Mouse (Mus musculus) brown adipose tissue, adult 24 weeks (tissue): ENCODE measurements around the gene Tas1r1. TPM values are rescaled to one million over a fixed set of nuclear protein-coding genes. Genes with fewer than 3 reads are reported as not detected.
A peak's percentile ranks its signal among the peaks of the same experiment; 100 is the strongest.

ENCODE experiments used
- H3K27ac ChIP-seq: fragments of 200-500 bp; replicated peaks from 2 replicates; pipeline ENCODE4 v1.5.1; 2012; ENCODE audit warnings: low read depth, mild to moderate bottlenecking, low read length
- H3K4me1 ChIP-seq: fragments of 200-500 bp; 2 replicates; pipeline ENCODE4 v1.6.1; 2012; ENCODE audit warnings: low read length, mixed read lengths; ENCODE audit not compliant: control insufficient read depth, insufficient read depth, insufficient read length
- H3K4me3 ChIP-seq: fragments of 200-500 bp; 2 replicates; pipeline ENCODE4 v1.5.1; 2012; ENCODE audit warnings: low read depth, mild to moderate bottlenecking, low read length, moderate library complexity; ENCODE audit not compliant: insufficient read depth
- polyA plus RNA-seq: library from polyadenylated mRNA; stranded (reverse); fragments of >200 nt; gene quantifications from 2 replicates; pipeline ENCODE4 v1.2.4, GENCODE M21; 2012; ENCODE audit not compliant: missing spikeins, insufficient read depth, insufficient read length

The Tas1r1 gene
- polyA plus RNA-seq, 1 experiment = not detected

DNA sequence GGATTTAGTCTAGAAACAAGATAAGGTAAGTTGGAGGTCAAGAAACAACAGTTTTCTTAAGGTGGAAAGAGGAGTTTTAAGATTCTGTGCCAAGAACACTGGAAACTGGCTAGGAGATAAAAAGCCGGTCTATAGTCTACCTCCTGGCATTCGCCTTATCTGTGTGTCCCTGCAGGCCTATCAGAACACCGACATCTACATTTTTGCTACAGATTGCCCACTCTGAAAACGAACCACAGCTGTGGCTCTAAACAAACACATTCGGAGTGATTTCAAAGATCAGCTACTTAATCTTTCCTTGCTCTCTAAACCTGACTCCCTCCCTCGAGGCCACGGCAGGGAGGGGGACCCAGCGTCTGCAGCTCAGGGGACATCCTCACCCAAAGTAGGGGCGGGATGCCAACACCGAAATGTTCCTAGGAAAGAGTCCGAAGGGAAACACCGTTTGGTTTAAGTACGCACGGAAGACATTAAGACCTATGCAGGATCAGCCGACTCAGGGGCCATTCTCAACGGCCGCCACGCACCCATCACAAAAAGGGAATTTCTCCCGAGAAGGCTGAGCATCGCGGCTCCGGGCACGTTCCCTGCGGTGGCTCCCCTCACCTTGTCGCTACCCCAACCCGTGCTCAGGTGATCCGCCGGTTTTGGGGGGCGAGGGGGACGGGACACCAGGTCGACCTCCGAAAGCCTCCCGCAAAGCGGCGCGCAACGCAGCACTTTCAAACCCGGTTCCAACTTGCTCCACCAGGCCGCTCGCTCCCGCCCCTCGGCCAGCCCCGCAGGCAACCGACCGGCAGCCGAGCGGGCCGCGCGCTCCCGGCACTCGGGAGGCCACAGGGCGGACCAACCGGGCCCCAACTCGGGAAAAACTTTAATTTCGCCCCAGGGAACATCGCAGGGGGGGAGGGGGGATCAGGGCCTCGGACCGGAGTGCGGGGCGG, 43.9 kb downstream of the Tas1r1 start:
- H3K27ac ChIP-seq = no peak overlapping the region
- H3K4me1 ChIP-seq = peaks cover 3% of the 10 kb centered on the region; the same call in 1 of the 2 replicates
- H3K4me3 ChIP-seq = peak overlapping the region; percentile 72

DNA sequence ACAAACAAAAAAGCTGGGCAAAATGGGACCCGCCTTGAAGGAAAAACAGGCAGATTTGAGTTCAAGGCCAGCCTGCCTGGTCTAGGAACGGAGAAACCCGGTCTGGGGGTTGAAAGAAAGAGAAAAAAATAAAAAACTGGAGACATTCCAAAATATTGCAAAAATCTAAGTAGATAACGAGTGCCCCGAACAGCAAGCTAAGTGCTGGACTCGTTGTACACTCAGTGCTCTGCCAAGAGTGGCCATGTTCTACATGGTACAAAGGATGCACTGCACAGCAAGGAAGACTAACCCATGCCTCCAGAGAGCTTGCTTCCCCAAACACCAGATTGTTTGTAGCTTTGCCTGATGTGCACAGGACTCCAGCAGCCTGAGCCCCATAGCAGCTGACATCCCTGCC, 45.3 kb downstream of the Tas1r1 start:
- Histone ChIP-seq H3K4me3 (0 out of 2 replicates have a peak overlapping the region, but pooled peaks have one; percentile 5), H3K4me1 (peaks cover 4% of the 10 kb centered on the region; the same call in 1 of the 2 replicates), H3K27ac (no peak overlapping the region)

DNA sequence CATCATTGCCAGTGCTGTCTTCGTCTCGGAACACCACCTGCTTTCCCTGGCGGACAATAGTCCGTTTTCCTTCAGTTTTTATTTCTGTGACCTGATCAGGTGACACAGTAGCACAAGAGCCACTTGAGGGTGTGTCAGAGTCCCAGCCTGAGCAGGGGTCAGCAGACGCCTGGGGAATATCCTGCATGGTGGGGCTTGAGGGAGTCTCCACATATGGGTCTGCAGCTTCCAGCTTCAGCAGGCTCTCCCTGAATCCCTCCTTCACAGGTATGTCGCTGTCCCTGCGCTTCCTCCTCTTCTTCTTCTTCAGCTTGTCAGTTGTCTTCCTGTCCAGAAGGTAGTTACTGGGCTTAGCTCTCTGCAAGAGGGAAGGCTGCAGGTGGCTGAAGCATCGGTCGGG, 46.3 kb downstream of the Tas1r1 start:
- Histone ChIP-seq H3K4me1 (peaks cover 7% of the 10 kb centered on the region; the same call in 1 of the 2 replicates), H3K4me3 (no peak overlapping the region)

GRCm38 (mm10) chr4:151989110-151989488, 49.3 kb downstream of the Tas1r1 start:
- peak overlapping the region; percentile 99 for H3K4me3 ChIP-seq
- 0 out of 2 replicates have a peak overlapping the region, but pooled peaks have one; percentile 0 for H3K27ac ChIP-seq

More for the DNA sequence above, 46.3 kb downstream of the Tas1r1 start:
- no peak overlapping the region for H3K27ac ChIP-seq

DNA sequence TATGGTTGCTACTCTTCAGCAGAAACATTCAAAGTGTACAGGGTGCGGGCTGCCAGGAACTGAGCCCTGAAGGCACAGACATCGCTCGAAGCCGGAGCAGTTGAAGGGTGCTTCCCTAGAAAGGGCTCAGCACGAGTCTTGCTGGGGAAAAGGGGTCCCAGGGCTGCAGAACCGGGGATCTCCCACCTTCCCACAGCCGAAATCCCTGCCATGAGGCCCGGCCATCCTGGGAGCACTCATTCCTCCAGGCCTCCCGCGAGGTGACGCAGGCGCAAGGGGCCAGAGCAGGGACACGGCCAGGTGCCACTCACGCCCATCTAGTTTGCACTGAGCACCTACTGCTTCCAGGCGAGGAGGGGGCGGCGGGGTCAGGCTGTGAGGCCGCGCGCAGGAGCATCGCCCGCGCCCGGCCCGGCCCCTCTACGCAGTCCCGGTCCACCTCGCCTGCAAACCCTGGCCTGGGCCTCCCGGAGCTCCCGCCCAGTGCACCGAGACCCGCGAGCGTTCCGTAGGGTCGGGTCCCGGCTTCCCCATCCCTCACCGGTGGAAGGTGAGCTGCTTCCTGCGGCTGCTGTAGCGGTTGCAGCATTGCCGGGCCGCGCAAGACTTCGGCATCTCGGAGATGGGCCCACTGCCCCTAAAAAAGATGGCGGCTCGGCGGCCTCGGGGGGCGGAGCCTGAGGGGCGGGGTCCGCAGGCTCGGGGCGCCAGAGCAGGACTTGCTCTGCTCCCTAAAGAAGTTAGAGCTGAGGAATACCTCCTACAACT, 49.8 kb downstream of the Tas1r1 start, which contains the start of gene Thap3:
Gene Thap3 (minus strand): TSS at position 656 of the 768 bp plus-strand sequence.
- peak within 1 kb of the TSS; percentile 99 for H3K4me3 ChIP-seq
- 0 out of 2 replicates have a peak within 1 kb of the TSS, but pooled peaks have one; percentile 44 for H3K27ac ChIP-seq
- H3K4me1 ChIP-seq = peaks cover 5% of the 10 kb centered on the region; the same call in 1 of the 2 replicates

More at GRCm38 (mm10) chr4:151989110-151989488, 49.3 kb downstream of the Tas1r1 start:
- H3K4me1 ChIP-seq = peaks cover 5% of the 10 kb centered on the region; the same call in 1 of the 2 replicates

DNA sequence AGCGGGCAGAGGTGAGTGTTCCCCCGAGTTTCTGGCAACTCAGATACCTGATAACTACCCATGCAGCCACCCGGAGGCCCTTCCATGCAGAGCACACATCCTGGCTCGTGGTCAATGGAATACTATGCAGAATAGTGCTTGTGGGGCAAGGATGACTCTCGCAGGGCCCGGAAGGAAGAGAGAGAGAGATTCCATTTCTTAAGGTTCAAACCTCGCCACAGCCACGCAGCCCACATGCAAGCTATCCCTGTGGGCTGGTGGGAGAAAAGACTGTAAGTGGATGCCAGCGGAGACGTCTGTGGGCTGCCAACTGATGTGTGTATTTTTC, 50.4 kb downstream of the Tas1r1 start:
- no peak overlapping the region for H3K27ac ChIP-seq
- H3K4me1 ChIP-seq = peaks cover 5% of the 10 kb centered on the region; the same call in 1 of the 2 replicates
- H3K4me3 ChIP-seq = peak overlapping the region; percentile 99

DNA sequence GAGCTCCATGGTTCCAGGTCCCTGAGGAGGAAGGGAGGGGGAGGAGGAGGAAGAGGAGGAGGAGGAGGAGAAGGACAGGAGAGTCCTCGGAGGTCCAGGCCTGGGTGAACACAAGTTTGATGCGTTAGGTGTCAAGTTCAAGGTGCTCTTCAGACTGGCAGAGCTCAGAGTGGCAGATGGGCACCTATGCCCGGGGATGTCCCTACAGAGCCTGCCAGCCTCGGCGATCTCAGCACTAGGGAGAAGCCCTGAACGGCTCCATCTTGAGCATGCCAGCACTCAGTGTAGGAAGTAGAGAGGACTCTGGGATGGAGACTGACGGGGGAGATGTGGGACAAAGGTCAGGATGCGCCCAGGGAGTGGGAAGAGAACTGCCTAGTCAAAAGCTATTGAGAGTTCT, 51.7 kb downstream of the Tas1r1 start:
- Histone ChIP-seq H3K4me1 (peaks cover 5% of the 10 kb centered on the region; the same call in 1 of the 2 replicates), H3K27ac (no peak overlapping the region)

GRCm38 (mm10) chr4:151985886-151986285, 52.5 kb downstream of the Tas1r1 start:
- Histone ChIP-seq H3K4me3 (no peak overlapping the region), H3K4me1 (peaks cover 5% of the 10 kb centered on the region; the same call in 1 of the 2 replicates), H3K27ac (no peak overlapping the region)

More for the DNA sequence above, 51.7 kb downstream of the Tas1r1 start:
- no peak overlapping the region for H3K4me3 ChIP-seq

DNA sequence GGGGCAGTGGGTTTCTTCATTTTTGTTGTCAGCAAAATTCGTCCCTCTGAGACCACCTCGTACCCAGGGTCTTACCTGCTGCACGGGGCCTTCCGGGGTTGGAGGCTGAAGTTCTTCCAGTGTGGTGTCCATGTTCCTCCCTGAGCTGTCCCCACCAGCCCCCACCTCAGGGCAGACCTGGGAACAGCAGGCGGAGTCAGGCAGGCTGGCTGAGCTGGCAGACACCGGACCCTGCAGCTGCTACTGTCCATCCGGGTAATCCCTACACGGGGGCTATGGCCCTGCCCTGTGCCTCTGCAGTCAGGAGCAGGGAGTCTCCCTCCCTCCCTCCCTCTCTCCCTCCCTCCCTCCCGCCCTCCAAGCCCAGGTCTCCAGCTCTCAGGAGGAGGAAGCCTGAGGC, 54.8 kb downstream of the Tas1r1 start:
- Histone ChIP-seq H3K27ac (no peak overlapping the region), H3K4me3 (no peak overlapping the region), H3K4me1 (peaks cover 5% of the 10 kb centered on the region; the same call in 1 of the 2 replicates)

DNA sequence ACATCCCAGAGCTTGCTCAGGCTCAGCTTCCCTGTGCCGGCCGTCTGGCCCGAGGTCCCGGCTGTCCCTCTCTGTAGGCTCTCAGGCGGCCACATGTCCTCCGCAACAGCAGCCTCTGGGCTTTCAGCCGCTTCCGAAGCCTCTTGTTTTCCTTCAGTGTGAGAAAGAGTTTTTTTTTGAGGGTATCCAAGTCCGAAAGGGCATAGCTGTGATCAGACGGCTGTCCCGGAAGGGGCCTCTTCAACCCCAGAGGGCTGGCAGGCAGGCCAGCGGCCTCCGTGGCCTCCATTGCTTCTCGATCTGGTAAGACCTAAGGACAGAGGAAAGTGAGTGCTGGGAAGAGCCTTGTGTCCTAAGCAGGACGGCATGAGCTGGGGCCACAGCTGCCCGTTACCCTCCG, 55.3 kb downstream of the Tas1r1 start:
- Histone ChIP-seq H3K4me1 (peaks cover 4% of the 10 kb centered on the region; the same call in 1 of the 2 replicates), H3K4me3 (no peak overlapping the region), H3K27ac (no peak overlapping the region)

- Histone ChIP-seq H3K27ac (no peak overlapping the region), H3K4me3 (no peak overlapping the region), H3K4me1 (no peaks in the 10 kb centered on the region)
Observed at GRCm38 (mm10) chr4:151981363-151981762, 57.0 kb downstream of the Tas1r1 start.

DNA sequence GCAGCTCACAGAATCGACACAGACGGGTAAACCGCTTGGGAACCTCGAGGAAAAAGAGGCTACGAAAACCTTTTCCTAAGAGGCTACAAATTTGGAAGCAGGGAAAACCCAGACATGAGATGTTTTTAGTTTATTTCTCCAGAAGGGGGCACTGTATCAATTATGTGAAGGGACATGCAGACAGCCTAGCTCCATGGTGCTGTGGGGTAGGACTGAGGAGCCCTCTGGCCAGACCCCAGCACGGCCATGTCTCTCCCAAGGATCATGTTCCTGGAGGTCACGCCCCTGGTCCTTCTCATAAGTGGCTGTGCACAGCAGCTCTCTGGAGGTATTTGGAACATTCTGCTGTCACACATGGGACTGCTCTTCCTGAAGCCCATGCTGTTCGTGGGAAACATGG, 57.7 kb downstream of the Tas1r1 start:
- no peak overlapping the region for H3K27ac ChIP-seq
- H3K4me3 ChIP-seq = no peak overlapping the region
- no peaks in the 10 kb centered on the region for H3K4me1 ChIP-seq
